Mouse (Mus musculus) cortical plate, adult 2 months (tissue): ENCODE measurements at regions not wholly inside any gene's neighbourhood (a gene's known extent, or its start where the extent isn't known, plus 50 kb on each side); places are given as distances from the start of the nearest gene placed in this dataset.

Experiments used
- CTCF ChIP-seq: fragments of 200-500 bp; IDR thresholded peaks from 2 replicates; pipeline ENCODE4 v1.5.1; 2011; ENCODE audit warnings: mild to moderate bottlenecking, control low read depth, low read length; ENCODE audit not compliant: insufficient read depth; ENCODE audit errors: extremely low read depth
- POLR2A ChIP-seq: fragments of 200-500 bp; IDR thresholded peaks from 2 replicates; pipeline ENCODE4 v1.6.1; 2011; ENCODE audit warnings: mild to moderate bottlenecking, low read length, control low read depth; ENCODE audit not compliant: insufficient read depth; ENCODE audit errors: extremely low read depth

- TF ChIP-seq CTCF (no peak), POLR2A (no peak)
These were observed 99.9 kb upstream of the Smad1 start for GRCm38 (mm10) chr8:79499258-79499657.
